Mouse (Mus musculus): ENCODE results near the gene Rbck1. TPM values are rescaled to one million over a fixed set of nuclear protein-coding genes. Genes with fewer than 3 reads are reported as not detected.

Gene Rbck1
- polyA plus RNA-seq, 1 experiment from 2014 or later, result 67.9 TPM

DNA sequence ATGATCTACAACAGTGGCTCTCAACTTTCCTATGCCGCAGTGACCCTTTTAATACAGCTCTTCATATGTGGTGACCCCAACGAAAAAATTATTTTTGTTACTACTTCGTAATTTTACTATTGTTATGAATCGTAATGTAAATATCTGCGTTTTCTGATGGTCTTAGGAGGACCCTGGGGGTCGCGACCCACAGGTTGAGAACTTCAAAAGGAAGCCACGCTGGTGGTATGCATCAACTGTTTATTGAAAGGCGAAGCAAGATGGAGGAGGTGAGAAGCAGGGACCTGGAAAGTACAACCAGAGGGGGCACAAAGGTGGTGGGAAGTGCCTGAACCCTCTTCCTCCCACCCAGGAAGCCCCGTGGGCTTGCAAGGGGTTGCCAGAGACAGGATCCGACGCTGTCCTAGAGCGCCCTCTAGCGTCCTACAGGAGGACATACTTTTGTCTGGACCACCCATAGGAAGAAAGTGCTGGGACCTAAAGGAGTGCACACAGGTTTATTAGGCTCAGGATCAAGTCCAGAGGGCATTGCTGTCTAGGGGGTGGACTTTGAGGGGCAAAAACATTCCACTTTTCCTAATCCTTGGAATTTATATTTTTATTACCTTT is 36.2 kb upstream of the Rbck1 start:
- ATAC-seq, result peak; percentile 65
- Histone ChIP-seq H3K27ac (ENCODE audit: low read length) (no peak overlapping the region), H3K36me3 (ENCODE audit: insufficient read depth, low read length) (no peaks in the 10 kb centered on the region), H3K9me3 (ENCODE audit: low read length) (no peaks in the 10 kb centered on the region), H3K4me2 (replicated peaks; ENCODE audit: low read depth, low read length) (no peak overlapping the region), H3K4me1 (ENCODE audit: insufficient read depth, low read depth, low read length) (no peaks in the 10 kb centered on the region), H3K27me3 (replicated peaks; ENCODE audit: insufficient read depth, low read length) (0 out of 2 replicates have a peak, but pooled peaks cover under 1% of the 10 kb centered on the region), H3K4me3 (ENCODE audit: low read depth, low read length) (no peak overlapping the region), H3K9ac (replicated peaks; ENCODE audit: low read depth) (no peak overlapping the region)
- peak; percentile 77 for DNase-seq (ENCODE audit: low spot score)
- TF ChIP-seq EP300 (IDR thresholded peaks at IDR 0.05) (no peak), CTCF (IDR thresholded peaks at IDR 0.05) (peak; percentile 96)
- 22% methylated on average over 14 of the region's 14 CpGs for WGBS

DNA sequence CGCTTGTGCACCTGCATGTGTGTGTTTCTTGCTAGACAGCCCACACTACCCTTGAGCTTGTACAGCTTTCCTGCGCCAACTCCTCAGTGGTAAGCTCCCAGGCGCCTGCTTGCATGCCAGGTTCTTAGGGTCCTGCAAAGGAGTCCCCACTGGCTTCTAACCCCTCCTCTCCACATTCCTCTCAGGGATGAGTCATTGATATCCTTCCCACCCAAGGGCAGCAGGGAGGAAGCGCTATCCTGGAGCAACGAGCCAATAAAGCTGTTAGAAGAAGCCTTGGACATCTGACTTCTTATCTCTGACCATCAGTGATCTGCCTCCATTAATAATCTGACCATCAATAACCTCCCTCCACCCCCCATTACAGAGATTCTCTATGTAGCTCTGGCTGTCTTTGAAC is 35.5 kb upstream of the Rbck1 start:
- no peak for ATAC-seq
- no peak for DNase-seq (ENCODE audit: low spot score)
- no peaks in the 10 kb centered on the region for H3K27me3 ChIP-seq (replicated peaks; ENCODE audit: insufficient read depth, low read length)
- H3K4me2 ChIP-seq (replicated peaks; ENCODE audit: low read depth, low read length), result no peak overlapping the region
- no peaks in the 10 kb centered on the region for H3K36me3 ChIP-seq (ENCODE audit: insufficient read depth, low read length)
- H3K9ac ChIP-seq (replicated peaks; ENCODE audit: low read depth), result no peak overlapping the region
- no peaks in the 10 kb centered on the region for H3K4me1 ChIP-seq (ENCODE audit: insufficient read depth, low read depth, low read length)
- no peak overlapping the region for H3K4me3 ChIP-seq (ENCODE audit: low read depth, low read length)
- 65% methylated on average over 5 of the region's 5 CpGs for WGBS
- H3K9me3 ChIP-seq (ENCODE audit: low read length), result no peaks in the 10 kb centered on the region
- no peak overlapping the region for H3K27ac ChIP-seq (ENCODE audit: low read length)
- no peak for TF ChIP-seq CTCF (IDR thresholded peaks at IDR 0.05)
- TF ChIP-seq EP300 (IDR thresholded peaks at IDR 0.05), result no peak

DNA sequence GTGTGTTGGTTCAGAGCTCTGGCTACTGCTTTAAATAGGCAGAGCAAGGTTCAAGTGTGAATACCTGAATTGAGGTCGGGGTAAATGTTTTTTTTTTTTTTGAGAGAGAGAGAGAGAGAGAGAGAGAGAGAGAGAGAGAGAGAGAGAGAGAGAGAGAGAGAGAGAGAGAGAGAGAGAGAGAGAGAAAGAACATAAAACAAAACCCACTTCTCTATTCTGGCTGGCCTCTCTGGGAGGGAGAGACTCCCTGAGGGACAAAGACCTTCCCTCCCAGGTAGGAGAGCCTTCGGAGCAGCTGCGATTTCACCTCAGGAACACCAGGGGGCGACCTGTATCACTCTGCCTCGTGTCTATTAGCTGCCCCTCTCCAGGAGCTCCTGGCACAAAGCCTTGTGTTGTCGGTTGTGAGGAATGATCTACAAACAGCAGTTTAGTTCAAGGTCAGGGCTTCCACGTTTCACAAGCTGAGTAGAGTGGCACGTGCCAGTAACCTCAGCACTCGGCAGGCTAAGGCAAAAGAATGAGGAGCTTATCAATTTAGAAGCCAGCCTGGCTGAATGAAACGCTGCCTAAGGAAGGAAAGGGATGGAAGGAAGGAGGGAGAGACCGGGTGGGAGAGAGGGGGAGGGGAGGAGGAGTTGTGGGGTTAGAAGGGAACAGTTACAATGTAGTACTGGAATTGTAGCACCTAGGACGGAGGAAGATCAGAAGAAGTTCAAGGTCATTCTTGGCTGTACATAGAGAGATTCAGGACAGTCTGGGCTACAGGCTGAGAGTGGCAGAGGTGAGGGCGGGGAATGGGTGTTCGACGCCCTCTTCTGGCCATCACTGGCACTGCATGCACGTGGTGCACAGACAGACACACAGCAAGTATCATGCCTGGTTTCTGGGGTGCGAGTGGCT is 31.0 kb upstream of the Rbck1 start:
- DNase-seq (ENCODE audit: low spot score), result peak; percentile 91
- Histone ChIP-seq H3K27ac (ENCODE audit: low read length) (0 out of 2 replicates have a peak overlapping the region, but pooled peaks have one; percentile 38), H3K4me3 (ENCODE audit: low read depth, low read length) (no peak overlapping the region), H3K4me2 (replicated peaks; ENCODE audit: low read depth, low read length) (peak overlapping the region; percentile 33; the same call in 1 of the 2 replicates), H3K36me3 (ENCODE audit: insufficient read depth, low read length) (no peaks in the 10 kb centered on the region), H3K9ac (replicated peaks; ENCODE audit: low read depth) (no peak overlapping the region), H3K27me3 (replicated peaks; ENCODE audit: insufficient read depth, low read length) (no peaks in the 10 kb centered on the region), H3K4me1 (ENCODE audit: insufficient read depth, low read depth, low read length) (no peaks in the 10 kb centered on the region), H3K9me3 (ENCODE audit: low read length) (no peaks in the 10 kb centered on the region)
- peak; percentile 67 for ATAC-seq
- 7% methylated on average over 17 of the region's 17 CpGs for WGBS
- TF ChIP-seq CTCF (IDR thresholded peaks at IDR 0.05), result peak; percentile 83
- TF ChIP-seq EP300 (IDR thresholded peaks at IDR 0.05), result no peak

DNA sequence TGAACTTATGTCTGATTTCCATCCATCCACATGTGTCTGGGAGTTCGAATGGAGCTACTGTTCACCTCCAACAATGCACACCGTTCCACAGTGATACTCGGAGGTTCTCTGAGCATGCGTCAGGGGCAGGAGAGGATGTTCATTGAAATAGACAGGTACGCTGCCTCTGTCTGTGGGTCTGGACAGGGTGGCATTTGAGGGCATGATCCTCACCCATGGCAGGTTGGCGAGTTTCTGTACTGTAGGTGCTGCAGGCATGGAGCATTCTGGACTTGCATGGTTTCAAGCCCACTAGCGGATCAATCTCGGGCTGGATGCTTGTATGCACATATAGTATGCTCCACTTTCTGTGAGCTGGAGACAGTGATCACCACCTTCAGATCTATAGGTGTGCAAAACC is 28.7 kb upstream of the Rbck1 start:
- no peak for DNase-seq (ENCODE audit: low spot score)
- Histone ChIP-seq H3K9me3 (ENCODE audit: low read length) (no peaks in the 10 kb centered on the region), H3K9ac (replicated peaks; ENCODE audit: low read depth) (no peak overlapping the region), H3K36me3 (ENCODE audit: insufficient read depth, low read length) (no peaks in the 10 kb centered on the region), H3K4me3 (ENCODE audit: low read depth, low read length) (no peak overlapping the region), H3K4me1 (ENCODE audit: insufficient read depth, low read depth, low read length) (no peaks in the 10 kb centered on the region), H3K4me2 (replicated peaks; ENCODE audit: low read depth, low read length) (no peak overlapping the region), H3K27me3 (replicated peaks; ENCODE audit: insufficient read depth, low read length) (no peaks in the 10 kb centered on the region), H3K27ac (ENCODE audit: low read length) (no peak overlapping the region)
- no peak for ATAC-seq
- 88% methylated on average over 8 of the region's 8 CpGs for WGBS
- no peak for TF ChIP-seq EP300 (IDR thresholded peaks at IDR 0.05)
- no peak for TF ChIP-seq CTCF (IDR thresholded peaks at IDR 0.05)

DNA sequence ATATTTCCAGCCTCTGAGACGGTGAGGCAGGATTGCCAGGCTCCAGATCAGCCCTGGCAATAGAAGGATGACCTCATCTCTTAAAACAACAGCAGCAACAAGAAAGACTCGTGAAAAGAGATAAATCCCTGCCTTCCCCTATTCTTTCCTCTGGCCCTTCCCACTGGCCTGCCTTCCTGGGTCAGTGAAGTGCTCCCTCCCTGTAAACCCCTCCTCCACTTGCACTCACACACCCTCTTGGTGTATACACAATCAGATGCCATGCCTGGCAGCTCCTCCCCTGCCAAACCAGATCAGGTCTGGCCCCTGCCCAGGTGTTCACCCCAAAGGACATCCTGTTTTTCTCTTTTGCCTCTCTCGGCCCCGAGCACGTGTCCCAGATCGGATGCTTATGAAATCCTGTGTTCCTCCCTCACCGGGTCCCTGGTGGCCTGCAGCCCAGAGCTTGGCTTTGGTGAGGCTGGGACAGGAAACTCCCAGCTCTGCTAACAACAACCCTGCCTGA is 27.9 kb upstream of the Rbck1 start:
- no peaks in the 10 kb centered on the region for H3K36me3 ChIP-seq (ENCODE audit: insufficient read depth, low read length)
- H3K27ac ChIP-seq (ENCODE audit: low read length), result peak overlapping the region; percentile 48
- no peak overlapping the region for H3K4me3 ChIP-seq (ENCODE audit: low read depth, low read length)
- ATAC-seq, result peak; percentile 88
- TF ChIP-seq CTCF (IDR thresholded peaks at IDR 0.05), result no peak
- no peak overlapping the region for H3K4me2 ChIP-seq (replicated peaks; ENCODE audit: low read depth, low read length)
- peak; percentile 80 for DNase-seq (ENCODE audit: low spot score)
- no peak overlapping the region for H3K9ac ChIP-seq (replicated peaks; ENCODE audit: low read depth)
- WGBS, result 9% methylated on average over 7 of the region's 7 CpGs
- no peaks in the 10 kb centered on the region for H3K9me3 ChIP-seq (ENCODE audit: low read length)
- H3K27me3 ChIP-seq (replicated peaks; ENCODE audit: insufficient read depth, low read length), result no peaks in the 10 kb centered on the region
- no peaks in the 10 kb centered on the region for H3K4me1 ChIP-seq (ENCODE audit: insufficient read depth, low read depth, low read length)

DNA sequence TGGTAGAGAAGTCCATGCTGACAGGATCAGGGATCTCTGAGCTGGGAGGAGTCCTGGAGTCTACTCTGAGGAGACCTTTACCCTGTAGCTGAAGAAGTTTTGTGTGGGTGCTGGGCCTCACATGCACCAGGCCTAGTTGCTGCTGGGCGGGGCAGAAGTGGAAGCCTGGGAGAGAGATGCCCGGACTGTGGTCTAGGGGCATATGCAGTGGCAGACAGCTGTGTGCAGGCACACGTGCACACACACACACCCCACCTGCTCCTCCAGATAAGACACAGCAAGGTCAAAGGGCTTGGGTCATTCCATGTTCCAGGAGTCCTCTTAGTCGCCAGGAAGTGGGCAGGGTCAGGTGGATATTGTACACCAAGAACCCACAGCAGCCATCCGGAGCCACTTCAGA is 27.2 kb upstream of the Rbck1 start:
- no peaks in the 10 kb centered on the region for H3K4me1 ChIP-seq (ENCODE audit: insufficient read depth, low read depth, low read length)
- no peaks in the 10 kb centered on the region for H3K36me3 ChIP-seq (ENCODE audit: insufficient read depth, low read length)
- H3K4me2 ChIP-seq (replicated peaks; ENCODE audit: low read depth, low read length), result no peak overlapping the region
- ATAC-seq (no peak), DNase-seq (ENCODE audit: low spot score) (peak; percentile 16)
- no peak overlapping the region for H3K9ac ChIP-seq (replicated peaks; ENCODE audit: low read depth)
- H3K4me3 ChIP-seq (ENCODE audit: low read depth, low read length), result no peak overlapping the region
- no peaks in the 10 kb centered on the region for H3K27me3 ChIP-seq (replicated peaks; ENCODE audit: insufficient read depth, low read length)
- TF ChIP-seq EP300 (IDR thresholded peaks at IDR 0.05) (no peak), CTCF (IDR thresholded peaks at IDR 0.05) (no peak)
- no peaks in the 10 kb centered on the region for H3K9me3 ChIP-seq (ENCODE audit: low read length)
- H3K27ac ChIP-seq (ENCODE audit: low read length), result peak overlapping the region; percentile 48; the same call in 1 of the 2 replicates
- 34% methylated on average over 5 of the region's 5 CpGs for WGBS
